Mouse (Mus musculus) CD4-positive helper T cell, adult 2 months (primary cell): Measurements from ENCODE around the gene Lfng.

Source experiments
- DNase-seq: peaks from one replicate; pipeline ENCODE4 v3.0.0-alpha.2; 2012; ENCODE audit warnings: low read depth, missing footprints, low spot score

The Lfng gene

GRCm38 (mm10) chr5:140589082-140589774 is 17.9 kb upstream of the Lfng start:
- no peak for DNase-seq

GRCm38 (mm10) chr5:140594846-140595245 is 12.3 kb upstream of the Lfng start:
- no peak for DNase-seq

- DNase-seq = peak; percentile 88
Measured at GRCm38 (mm10) chr5:140596426-140596825, 10.7 kb upstream of the Lfng start.

- DNase-seq = peak; percentile 89
Measured at GRCm38 (mm10) chr5:140596927-140597588, 10.1 kb upstream of the Lfng start.

GRCm38 (mm10) chr5:140597787-140598186 is 9.3 kb upstream of the Lfng start:
- peak; percentile 60 for DNase-seq

DNA sequence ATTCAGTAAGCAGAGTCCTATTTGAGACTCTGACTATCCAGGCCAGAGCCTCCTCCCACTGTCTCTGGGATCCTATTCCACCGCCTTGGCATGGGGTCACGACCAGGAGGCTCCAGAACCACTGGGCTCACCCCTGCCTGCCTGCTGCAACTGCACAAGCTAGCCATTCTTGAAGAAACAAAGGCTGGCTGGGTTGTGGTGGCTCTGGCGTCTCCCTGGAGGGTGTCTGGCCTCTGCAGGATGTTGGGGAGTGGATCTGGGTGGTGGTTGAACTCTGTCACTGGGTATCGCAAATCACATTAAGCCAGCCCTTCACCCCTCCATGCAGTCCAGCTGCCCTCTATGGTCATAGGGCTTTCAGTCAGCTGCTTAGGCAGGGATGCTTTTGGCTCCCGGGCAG is 7.2 kb upstream of the Lfng start:
- DNase-seq = no peak

DNA sequence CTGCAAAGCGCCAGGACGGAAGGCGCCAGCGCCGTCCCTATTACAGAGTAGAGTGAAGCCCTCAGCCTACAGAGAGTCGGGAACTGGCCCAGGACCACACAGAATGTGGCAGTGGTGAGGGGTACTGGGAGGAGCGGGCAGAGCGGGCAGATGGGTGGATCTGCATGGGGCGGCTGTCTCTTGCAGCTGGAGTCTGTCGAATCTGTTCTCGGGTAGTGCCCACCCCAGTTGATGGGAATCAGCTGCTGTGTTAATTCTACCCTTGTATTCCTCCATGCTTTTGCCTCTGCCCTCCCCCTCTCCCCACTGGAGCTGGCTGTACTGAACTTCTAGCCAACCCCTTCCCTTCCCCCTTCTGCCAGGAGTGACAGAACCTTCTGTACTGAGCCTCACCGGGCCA is 5.4 kb upstream of the Lfng start:
- DNase-seq = no peak

DNA sequence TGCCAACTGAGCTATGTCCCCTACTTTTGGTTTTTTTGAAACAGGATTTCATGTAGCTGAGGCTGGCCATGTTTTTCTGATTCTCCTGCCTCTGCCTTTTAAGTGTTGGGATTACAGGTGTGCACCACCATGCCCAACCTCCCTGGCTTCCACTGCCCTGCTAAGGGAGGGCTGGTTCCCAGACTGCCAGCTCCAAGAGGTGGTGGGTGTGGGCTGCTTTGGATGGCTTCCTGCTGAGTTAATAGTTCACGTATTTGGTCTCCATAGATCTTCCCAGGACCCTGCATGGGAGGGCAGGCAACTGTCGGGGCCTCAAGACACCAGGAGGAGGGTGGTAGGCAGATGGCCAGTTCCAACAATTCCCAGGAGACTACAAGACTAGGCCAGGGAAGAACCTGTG is 4.6 kb upstream of the Lfng start:
- no peak for DNase-seq

DNA sequence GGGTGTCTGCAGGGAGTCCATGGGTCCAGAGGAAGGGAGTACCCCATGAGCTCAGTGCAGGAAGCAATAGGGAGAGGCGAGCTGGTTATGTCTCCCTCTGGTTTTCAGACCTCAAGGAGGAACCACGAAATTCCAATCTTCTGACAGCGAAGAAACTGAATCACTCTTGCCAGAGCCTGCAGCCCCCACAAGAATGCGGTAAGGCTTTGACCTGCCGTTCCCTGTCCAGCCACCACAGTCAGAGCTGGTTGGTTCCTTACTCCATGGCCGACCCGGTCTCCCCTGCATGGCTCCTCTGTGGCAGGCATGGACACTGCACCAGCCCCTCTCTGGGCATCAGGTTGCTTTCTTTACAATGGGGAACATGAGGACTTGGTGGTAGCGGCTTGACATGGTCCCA is 2.7 kb upstream of the Lfng start:
- no peak for DNase-seq

DNA sequence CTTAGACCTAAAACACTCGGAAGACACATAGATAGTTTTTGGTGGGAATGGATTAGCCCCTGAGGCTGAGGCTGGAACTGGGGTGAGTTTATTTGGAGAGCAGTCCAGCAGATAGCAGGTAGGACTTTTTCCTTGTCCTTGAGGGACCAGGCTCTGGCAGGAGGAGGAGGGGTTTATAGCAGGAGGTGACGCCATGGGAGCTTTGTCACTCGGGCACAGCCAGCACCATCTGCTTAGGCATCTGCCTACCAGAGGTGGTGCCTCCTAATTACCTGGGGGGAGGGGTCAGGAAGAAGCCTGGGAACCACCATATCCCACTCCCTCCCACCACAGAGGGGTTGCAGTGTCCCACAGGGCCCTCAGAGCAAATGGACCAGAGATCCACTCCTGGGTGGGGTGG is 1.9 kb upstream of the Lfng start:
- no peak for DNase-seq

GRCm38 (mm10) chr5:140606386-140606785 is 734 bp upstream of the Lfng start:
- no peak for DNase-seq

DNA sequence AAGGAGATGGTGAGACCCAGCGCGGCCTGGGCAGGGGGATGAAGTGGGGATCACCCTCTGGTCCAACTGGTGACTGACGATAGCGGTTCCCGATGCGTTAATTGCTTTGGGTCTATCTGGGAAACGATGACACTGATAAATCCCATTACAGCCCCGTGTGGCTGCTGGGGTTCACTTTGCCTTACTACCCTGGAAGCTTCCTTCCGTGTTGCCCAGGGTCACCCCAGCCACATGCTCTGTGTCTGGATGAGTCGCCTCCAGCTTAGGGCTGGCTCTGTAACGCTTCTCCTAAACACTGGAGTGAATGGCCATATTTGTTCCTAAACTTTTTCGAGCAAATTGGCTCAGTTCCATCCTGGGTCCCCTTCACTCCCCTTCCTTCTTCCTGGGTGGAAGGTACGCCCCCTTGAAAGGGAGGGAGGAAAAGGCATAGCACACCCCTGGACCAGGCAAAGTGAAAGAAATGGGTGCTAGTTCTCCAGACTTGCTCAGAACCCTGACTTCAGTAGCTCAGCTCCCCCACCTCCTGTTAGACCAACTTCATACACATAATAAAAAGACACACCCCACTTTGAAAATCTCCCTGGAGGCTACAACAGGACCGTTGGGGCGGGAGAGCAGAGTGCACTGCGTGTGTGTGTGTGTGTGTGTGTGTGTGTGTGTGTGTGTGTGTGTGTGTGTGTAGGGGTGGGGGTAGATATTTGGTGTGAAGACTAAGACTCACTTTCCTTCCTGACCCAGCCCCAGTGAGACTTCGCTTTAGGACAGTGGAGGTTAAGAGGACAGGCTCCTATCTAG is 915 bp downstream of the Lfng start:
- peak; percentile 65 for DNase-seq

DNA sequence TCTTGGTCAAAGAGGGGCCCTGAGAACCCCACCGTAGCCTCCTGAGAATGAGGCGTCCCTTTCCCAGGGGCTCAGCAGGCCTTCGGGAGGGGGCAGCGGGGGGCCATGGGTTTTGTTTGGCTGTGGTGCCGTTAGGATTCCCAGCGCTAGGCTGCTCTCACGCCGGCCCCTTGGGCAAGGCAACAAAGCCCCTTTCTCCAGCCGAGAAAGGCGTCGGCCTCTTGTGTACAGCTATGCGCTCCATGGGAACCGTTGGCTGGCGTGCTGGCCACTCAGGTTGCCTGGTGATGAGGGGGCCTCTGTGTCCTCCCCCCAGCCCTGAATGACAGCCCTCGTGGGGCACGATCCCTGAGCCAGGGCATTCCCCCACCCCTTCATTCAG is 1.5 kb downstream of the Lfng start:
- no peak for DNase-seq

GRCm38 (mm10) chr5:140609511-140610272 is 2.6 kb downstream of the Lfng start:
- peak; percentile 70 for DNase-seq

DNA sequence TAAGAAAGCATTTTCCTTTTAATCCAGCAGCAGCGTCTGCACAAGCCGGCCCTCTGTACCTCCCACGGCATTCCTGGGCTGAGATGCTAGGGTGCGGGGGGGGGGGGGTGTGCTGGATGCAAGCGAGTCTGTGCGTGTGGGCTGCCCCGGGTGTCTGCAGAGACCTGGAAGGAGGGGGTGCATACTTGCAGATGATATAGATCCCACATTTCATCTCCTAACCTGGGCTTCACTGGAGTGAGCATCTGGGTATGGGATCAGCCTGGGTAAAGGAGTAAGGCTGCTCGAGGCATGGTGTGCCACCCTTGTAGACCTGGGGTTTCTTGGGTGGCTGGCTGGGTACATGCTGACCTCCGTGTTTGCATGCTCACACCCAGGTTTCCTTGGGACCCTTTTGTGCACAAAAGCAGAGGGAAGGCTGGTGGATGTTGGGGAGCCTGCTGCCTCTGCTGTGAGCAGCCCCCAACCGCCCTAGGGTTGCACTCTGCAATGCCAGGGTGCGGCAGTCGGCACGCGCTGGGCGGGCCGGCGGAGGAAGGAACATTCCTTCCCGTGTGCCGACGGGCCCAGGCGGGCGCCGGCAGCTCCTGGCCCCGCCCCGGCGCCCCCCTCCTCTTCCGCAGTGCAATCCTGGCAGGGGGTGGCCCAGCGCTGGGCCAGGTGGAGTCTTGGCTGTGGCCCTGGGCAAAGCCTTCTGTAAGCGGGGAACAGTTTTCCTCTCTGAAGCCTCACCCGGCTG is 3.3 kb downstream of the Lfng start:
- peak; percentile 67 for DNase-seq

DNA sequence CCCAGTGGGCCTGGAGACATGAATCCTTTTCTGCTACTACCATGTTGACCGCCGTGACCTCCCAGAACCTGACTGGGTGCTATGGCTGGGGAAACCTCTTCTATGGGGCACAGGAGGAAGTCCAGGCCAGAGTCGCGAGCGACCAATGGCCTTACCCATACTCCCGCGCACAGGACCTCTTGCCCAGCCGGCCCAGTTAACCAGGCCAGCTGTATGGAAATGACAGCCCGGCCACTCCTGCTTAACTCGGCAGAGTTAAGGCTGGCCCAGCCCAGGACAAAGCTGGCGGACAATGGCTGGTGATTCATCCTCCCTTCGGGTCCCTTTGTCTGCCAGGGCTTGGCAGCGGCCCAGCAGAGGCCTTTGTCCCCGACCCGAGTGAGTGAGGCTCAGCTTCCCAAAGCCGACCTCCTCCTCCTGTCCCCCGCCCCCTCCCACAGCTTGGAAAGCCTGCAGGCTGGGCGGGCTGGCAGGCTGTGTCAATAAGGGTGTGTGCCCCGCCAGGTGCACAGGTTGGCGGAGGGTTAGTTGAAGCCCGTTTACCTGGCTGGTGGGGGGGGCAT is 4.0 kb downstream of the Lfng start:
- DNase-seq = peak; percentile 37

GRCm38 (mm10) chr5:140611611-140612185 is 4.6 kb downstream of the Lfng start:
- no peak for DNase-seq

DNA sequence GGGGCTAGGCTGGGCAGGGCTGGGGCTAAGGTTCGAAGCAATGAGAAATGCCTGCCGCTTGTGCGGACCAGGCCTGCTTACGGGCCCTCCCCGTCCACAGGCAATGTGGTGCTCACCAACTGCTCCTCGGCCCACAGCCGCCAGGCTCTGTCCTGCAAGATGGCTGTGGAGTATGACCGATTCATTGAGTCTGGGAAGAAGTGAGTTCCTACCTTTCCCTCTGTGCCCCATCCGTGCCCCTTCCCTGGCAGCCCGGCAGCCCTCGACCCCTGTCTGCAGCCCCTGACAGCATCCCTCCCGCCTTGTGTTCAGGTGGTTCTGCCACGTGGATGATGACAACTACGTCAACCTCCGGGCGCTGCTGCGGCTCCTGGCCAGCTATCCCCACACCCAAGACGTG is 5.1 kb downstream of the Lfng start:
- DNase-seq = no peak

- no peak for DNase-seq
Measured at GRCm38 (mm10) chr5:140614141-140614540, 7.0 kb downstream of the Lfng start.

- DNase-seq = no peak
Measured at GRCm38 (mm10) chr5:140614837-140615236, 7.7 kb downstream of the Lfng start.
